Mouse (Mus musculus): Measurements from ENCODE around the gene Chrna7. TPM values are rescaled to one million over a fixed set of nuclear protein-coding genes. Genes with fewer than 3 reads are reported as not detected.

The Chrna7 gene
- polyA plus RNA-seq (2014; fragmentation: Nextera tagmentation; extraction: Ambion mirVana): 3.7 and 5.2 TPM in 2 replicates

DNA sequence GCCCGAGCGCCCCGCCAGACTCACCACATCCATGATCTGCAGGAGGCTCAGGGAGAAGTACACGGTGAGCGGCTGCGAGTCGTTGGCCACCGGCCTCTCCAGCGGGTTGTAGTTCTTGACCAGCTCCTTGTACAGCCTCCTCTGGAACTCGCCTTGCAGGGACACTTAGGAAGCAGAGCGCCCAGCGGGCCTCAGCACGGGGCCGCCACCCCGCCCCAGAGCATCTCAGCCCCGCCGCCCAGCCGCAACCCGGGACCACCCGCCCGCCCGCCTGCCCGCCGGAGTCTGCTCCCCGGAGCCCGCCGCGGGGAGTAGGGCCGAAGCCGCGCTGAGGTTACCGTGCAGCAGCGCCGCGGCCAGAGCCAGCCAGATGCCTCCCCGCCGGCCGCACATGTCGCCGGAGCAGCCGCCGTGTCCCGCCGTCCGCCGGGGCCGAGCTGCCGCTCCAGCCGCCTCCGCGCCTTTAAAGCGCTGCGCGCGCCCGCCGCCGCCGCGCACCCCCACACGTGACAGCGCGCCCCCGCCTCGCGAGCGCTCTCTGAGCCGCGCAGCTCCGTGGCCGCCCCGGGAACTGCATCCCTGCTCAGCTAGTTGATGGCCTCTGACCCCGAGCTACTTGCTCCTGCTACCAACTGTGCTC is at the start of gene Chrna7:
Gene Chrna7 (minus strand): TSS at position 486 of the 640 bp plus-strand sequence.
- Histone ChIP-seq H3K27ac (ENCODE audit: low read depth, low read length) (peak within 1 kb of the TSS; percentile 44; the same call in 1 of the 2 replicates), H3K4me2 (ENCODE audit: low read length) (peak within 1 kb of the TSS; percentile 90), H3K36me3 (ENCODE audit: control insufficient read depth, insufficient read depth, low read length) (no peaks in the 10 kb centered on the region), H3K4me3 (ENCODE audit: low read depth, low read length) (peak within 1 kb of the TSS; percentile 72), H3K27me3 (replicated peaks; ENCODE audit: control insufficient read depth, insufficient read depth, low read length) (no peaks in the 10 kb centered on the region), H3K9me3 (replicated peaks; ENCODE audit: control insufficient read depth, low read length) (no peaks in the 10 kb centered on the region), H3K4me1 (ENCODE audit: control insufficient read depth, insufficient read depth, low read length) (peaks cover 6% of the 10 kb centered on the region; the same call in 1 of the 2 replicates), H3K9ac (ENCODE audit: low read length) (peak within 1 kb of the TSS; percentile 82)
- DNase-seq (ENCODE audit: low spot score) (peak; percentile 87), ATAC-seq (peak; percentile 96)
- under 1% methylated on average over 53 of the region's 73 CpGs for WGBS

- Histone ChIP-seq H3K4me1 (ENCODE audit: control insufficient read depth, insufficient read depth, low read length) (no peaks in the 10 kb centered on the region), H3K36me3 (ENCODE audit: control insufficient read depth, insufficient read depth, low read length) (no peaks in the 10 kb centered on the region), H3K9me3 (replicated peaks; ENCODE audit: control insufficient read depth, low read length) (no peaks in the 10 kb centered on the region), H3K9ac (ENCODE audit: low read length) (no peak overlapping the region), H3K27me3 (replicated peaks; ENCODE audit: control insufficient read depth, insufficient read depth, low read length) (no peaks in the 10 kb centered on the region), H3K27ac (ENCODE audit: low read depth, low read length) (no peak overlapping the region), H3K4me3 (ENCODE audit: low read depth, low read length) (no peak overlapping the region), H3K4me2 (ENCODE audit: low read length) (no peak overlapping the region)
- DNase-seq (ENCODE audit: low spot score): peak; percentile 4
- WGBS: 81% methylated on average over 2 of the region's 2 CpGs
- no peak for ATAC-seq
These were observed 37.0 kb upstream of the Chrna7 start for GRCm38 (mm10) chr7:63249404-63249803.

DNA sequence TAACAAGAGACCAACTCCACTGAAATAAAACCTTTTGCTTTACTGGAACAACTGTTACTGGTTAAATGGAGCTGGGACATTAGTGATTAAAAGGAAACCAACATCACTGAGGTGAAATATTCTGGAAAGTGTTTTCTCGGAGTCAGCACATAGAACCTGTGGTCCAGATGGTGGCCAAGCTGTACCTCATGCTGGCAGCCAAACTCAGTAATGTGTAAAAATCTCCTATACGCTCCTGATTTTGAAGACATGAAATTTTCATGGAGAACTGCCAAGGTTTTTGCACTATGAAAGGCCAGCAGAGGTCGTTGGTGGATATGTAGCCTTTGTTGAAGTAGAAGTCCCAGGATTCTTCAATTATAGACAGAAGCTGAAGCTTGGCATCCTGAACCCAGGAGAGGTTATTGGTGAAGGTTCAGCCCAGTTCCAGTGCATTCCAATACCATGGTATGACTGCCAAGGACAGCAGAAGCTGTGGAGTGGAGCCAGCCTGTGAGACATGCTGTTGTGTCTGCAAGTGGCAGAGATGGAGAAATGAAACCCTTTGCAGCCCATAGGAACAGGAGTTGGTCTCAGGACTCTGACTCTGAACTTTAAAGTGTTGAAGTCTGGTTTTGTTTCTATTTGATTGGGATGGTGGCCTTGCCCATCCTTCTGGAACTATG is 25.6 kb upstream of the Chrna7 start:
- H3K9me3 ChIP-seq (replicated peaks; ENCODE audit: control insufficient read depth, low read length): no peaks in the 10 kb centered on the region
- no peaks in the 10 kb centered on the region for H3K36me3 ChIP-seq (ENCODE audit: control insufficient read depth, insufficient read depth, low read length)
- no peaks in the 10 kb centered on the region for H3K27me3 ChIP-seq (replicated peaks; ENCODE audit: control insufficient read depth, insufficient read depth, low read length)
- H3K9ac ChIP-seq (ENCODE audit: low read length): no peak overlapping the region
- ATAC-seq: no peak
- H3K4me1 ChIP-seq (ENCODE audit: control insufficient read depth, insufficient read depth, low read length): no peaks in the 10 kb centered on the region
- WGBS: 71% methylated on average over 3 of the region's 3 CpGs
- no peak overlapping the region for H3K27ac ChIP-seq (ENCODE audit: low read depth, low read length)
- peak; percentile 27 for DNase-seq (ENCODE audit: low spot score)
- no peak overlapping the region for H3K4me2 ChIP-seq (ENCODE audit: low read length)
- no peak overlapping the region for H3K4me3 ChIP-seq (ENCODE audit: low read depth, low read length)

- ATAC-seq (no peak), DNase-seq (ENCODE audit: low spot score) (no peak)
- 18% methylated on average over 7 of the region's 7 CpGs for WGBS
These were observed 12.9 kb upstream of the Chrna7 start for GRCm38 (mm10) chr7:63225066-63225780.

DNA sequence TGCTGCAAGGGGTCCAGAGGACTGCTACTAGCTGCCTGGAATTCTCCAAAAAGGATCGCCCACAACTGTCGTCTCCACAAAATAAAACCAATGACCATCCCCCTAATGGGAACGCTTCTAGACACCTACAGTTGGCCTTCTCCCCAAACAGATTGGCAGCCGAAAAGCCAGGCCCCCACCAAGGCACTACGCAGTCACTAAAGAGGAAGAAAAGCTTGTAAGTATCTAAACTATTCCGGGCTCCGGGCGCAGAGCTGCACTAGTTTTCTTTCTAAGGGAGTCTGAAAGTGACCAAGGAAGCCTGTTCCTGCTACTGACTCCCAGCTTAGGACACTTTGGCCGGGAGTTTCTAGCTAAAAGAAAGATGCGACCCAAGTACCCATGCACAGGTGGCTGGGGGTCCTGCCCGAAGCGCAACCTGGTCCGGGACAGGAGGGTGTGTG is 707 bp downstream of the Chrna7 start:
- WGBS: 1% methylated on average over 13 of the region's 13 CpGs
- DNase-seq (ENCODE audit: low spot score): peak; percentile 30
- peak overlapping the region; percentile 90 for H3K4me2 ChIP-seq (ENCODE audit: low read length)
- H3K4me3 ChIP-seq (ENCODE audit: low read depth, low read length): peak overlapping the region; percentile 72
- no peak overlapping the region for H3K27ac ChIP-seq (ENCODE audit: low read depth, low read length)
- peaks cover 6% of the 10 kb centered on the region; the same call in 1 of the 2 replicates for H3K4me1 ChIP-seq (ENCODE audit: control insufficient read depth, insufficient read depth, low read length)
- H3K36me3 ChIP-seq (ENCODE audit: control insufficient read depth, insufficient read depth, low read length): no peaks in the 10 kb centered on the region
- no peaks in the 10 kb centered on the region for H3K27me3 ChIP-seq (replicated peaks; ENCODE audit: control insufficient read depth, insufficient read depth, low read length)
- ATAC-seq: peak; percentile 11; the same call in 1 of the 2 replicates
- H3K9ac ChIP-seq (ENCODE audit: low read length): peak overlapping the region; percentile 82
- H3K9me3 ChIP-seq (replicated peaks; ENCODE audit: control insufficient read depth, low read length): no peaks in the 10 kb centered on the region

More at GRCm38 (mm10) chr7:63225066-63225780, 12.9 kb upstream of the Chrna7 start:
- no peak overlapping the region for H3K27ac ChIP-seq (ENCODE audit: low read depth, low read length)
- no peak overlapping the region for H3K9ac ChIP-seq (ENCODE audit: low read length)
- H3K4me3 ChIP-seq (ENCODE audit: low read depth, low read length): no peak overlapping the region
- no peaks in the 10 kb centered on the region for H3K4me1 ChIP-seq (ENCODE audit: control insufficient read depth, insufficient read depth, low read length)
- no peaks in the 10 kb centered on the region for H3K9me3 ChIP-seq (replicated peaks; ENCODE audit: control insufficient read depth, low read length)
- no peaks in the 10 kb centered on the region for H3K27me3 ChIP-seq (replicated peaks; ENCODE audit: control insufficient read depth, insufficient read depth, low read length)
- no peak overlapping the region for H3K4me2 ChIP-seq (ENCODE audit: low read length)
- no peaks in the 10 kb centered on the region for H3K36me3 ChIP-seq (ENCODE audit: control insufficient read depth, insufficient read depth, low read length)

GRCm38 (mm10) chr7:63209501-63209900 is 2.9 kb downstream of the Chrna7 start:
- peak; percentile 24 for DNase-seq (ENCODE audit: low spot score)
- Histone ChIP-seq H3K27ac (ENCODE audit: low read depth, low read length) (no peak overlapping the region), H3K9ac (ENCODE audit: low read length) (no peak overlapping the region), H3K4me3 (ENCODE audit: low read depth, low read length) (no peak overlapping the region), H3K27me3 (replicated peaks; ENCODE audit: control insufficient read depth, insufficient read depth, low read length) (no peaks in the 10 kb centered on the region), H3K4me1 (ENCODE audit: control insufficient read depth, insufficient read depth, low read length) (peaks cover 6% of the 10 kb centered on the region; the same call in 1 of the 2 replicates), H3K36me3 (ENCODE audit: control insufficient read depth, insufficient read depth, low read length) (no peaks in the 10 kb centered on the region), H3K4me2 (ENCODE audit: low read length) (no peak overlapping the region), H3K9me3 (replicated peaks; ENCODE audit: control insufficient read depth, low read length) (no peaks in the 10 kb centered on the region)
- no peak for ATAC-seq
- WGBS: 26% methylated on average over 4 of the region's 4 CpGs

- Histone ChIP-seq H3K27me3 (replicated peaks; ENCODE audit: control insufficient read depth, insufficient read depth, low read length) (no peaks in the 10 kb centered on the region), H3K4me1 (ENCODE audit: control insufficient read depth, insufficient read depth, low read length) (peaks cover 6% of the 10 kb centered on the region; the same call in 1 of the 2 replicates), H3K36me3 (ENCODE audit: control insufficient read depth, insufficient read depth, low read length) (no peaks in the 10 kb centered on the region), H3K27ac (ENCODE audit: low read depth, low read length) (no peak overlapping the region), H3K4me2 (ENCODE audit: low read length) (no peak overlapping the region), H3K9ac (ENCODE audit: low read length) (no peak overlapping the region), H3K4me3 (ENCODE audit: low read depth, low read length) (no peak overlapping the region), H3K9me3 (replicated peaks; ENCODE audit: control insufficient read depth, low read length) (no peaks in the 10 kb centered on the region)
- peak; percentile 49 for DNase-seq (ENCODE audit: low spot score)
- 72% methylated on average over 2 of the region's 2 CpGs for WGBS
- no peak for ATAC-seq
These were observed 5.2 kb downstream of the Chrna7 start for GRCm38 (mm10) chr7:63207137-63207536.

GRCm38 (mm10) chr7:63195560-63195959 is 16.8 kb downstream of the Chrna7 start:
- ATAC-seq (no peak), DNase-seq (ENCODE audit: low spot score) (no peak)
- Histone ChIP-seq H3K36me3 (ENCODE audit: control insufficient read depth, insufficient read depth, low read length) (no peaks in the 10 kb centered on the region), H3K27me3 (replicated peaks; ENCODE audit: control insufficient read depth, insufficient read depth, low read length) (no peaks in the 10 kb centered on the region), H3K9me3 (replicated peaks; ENCODE audit: control insufficient read depth, low read length) (no peaks in the 10 kb centered on the region), H3K27ac (ENCODE audit: low read depth, low read length) (no peak overlapping the region), H3K4me1 (ENCODE audit: control insufficient read depth, insufficient read depth, low read length) (no peaks in the 10 kb centered on the region), H3K4me2 (ENCODE audit: low read length) (no peak overlapping the region), H3K9ac (ENCODE audit: low read length) (no peak overlapping the region), H3K4me3 (ENCODE audit: low read depth, low read length) (no peak overlapping the region)
- WGBS: 71% methylated on average over 2 of the region's 2 CpGs

Data from forebrain, embryonic 14.5 days (tissue).